Mouse (Mus musculus): Measurements from ENCODE around the gene Gm5475. TPM values are rescaled to one million over a fixed set of nuclear protein-coding genes. Genes with fewer than 3 reads are reported as not detected.
A peak's percentile ranks its signal among the peaks of the same experiment; 100 is the strongest.

The Gm5475 gene
- polyA plus RNA-seq, 1 experiment from 2014 or later: 0.11 TPM

DNA sequence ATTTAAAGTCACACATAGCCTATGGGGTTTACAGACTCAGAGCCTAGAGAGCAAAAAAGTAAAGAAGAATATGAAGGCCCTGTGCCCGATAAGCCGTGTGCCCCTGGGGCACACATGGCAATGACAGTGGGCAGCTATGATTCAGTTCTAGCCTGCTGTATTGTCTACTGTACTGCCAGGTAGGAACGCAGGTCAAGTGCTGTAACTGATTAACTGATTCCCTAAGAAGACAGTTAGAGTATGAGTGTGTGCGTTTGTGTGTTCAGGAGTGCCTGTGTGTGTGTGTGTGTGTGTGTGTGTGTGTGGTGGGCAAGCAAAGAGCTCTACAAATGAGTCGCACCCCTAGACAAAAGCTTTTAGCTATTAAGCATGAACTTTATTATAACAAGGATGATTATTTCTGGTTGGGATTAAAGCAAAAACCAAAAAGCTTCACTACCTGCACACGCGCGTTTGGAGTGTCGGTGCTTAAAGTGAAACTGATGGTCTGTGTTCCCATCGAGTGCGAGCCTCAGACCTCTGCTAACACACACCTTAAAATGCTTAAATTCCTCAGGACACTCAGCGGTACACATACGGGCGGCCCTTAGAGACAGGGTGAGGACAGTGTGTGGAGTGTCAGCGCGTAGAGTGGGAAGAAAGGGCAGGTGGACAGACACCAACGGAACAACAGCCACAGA is 34.3 kb upstream of the Gm5475 start:
- DNase-seq (ENCODE audit: low spot score) (no peak), ATAC-seq (ENCODE audit: low FRiP score, low TSS enrichment) (peak; percentile 38; the same call in 1 of the 2 replicates)
- Histone ChIP-seq H3K27me3 (ENCODE audit: control insufficient read depth, insufficient read depth, low read length) (no peaks in the 10 kb centered on the region), H3K4me3 (ENCODE audit: low read depth, low read length) (no peak overlapping the region), H3K27ac (replicated peaks) (no peak overlapping the region), H3K9ac (ENCODE audit: low read length) (no peak overlapping the region), H3K36me3 (ENCODE audit: control insufficient read depth, insufficient read depth, low read length) (no peaks in the 10 kb centered on the region), H3K4me1 (replicated peaks; ENCODE audit: control insufficient read depth, insufficient read depth) (no peaks in the 10 kb centered on the region), H3K9me3 (ENCODE audit: control insufficient read depth, low read length) (no peaks in the 10 kb centered on the region), H3K4me2 (replicated peaks; ENCODE audit: low read depth) (no peak overlapping the region)
- TF ChIP-seq EP300 (optimal IDR thresholded peaks at IDR 0.05): no peak
- TF ChIP-seq CTCF (IDR thresholded peaks at IDR 0.05; ENCODE audit: low read depth): no peak
- 77% methylated on average over 17 of the region's 17 CpGs for WGBS

DNA sequence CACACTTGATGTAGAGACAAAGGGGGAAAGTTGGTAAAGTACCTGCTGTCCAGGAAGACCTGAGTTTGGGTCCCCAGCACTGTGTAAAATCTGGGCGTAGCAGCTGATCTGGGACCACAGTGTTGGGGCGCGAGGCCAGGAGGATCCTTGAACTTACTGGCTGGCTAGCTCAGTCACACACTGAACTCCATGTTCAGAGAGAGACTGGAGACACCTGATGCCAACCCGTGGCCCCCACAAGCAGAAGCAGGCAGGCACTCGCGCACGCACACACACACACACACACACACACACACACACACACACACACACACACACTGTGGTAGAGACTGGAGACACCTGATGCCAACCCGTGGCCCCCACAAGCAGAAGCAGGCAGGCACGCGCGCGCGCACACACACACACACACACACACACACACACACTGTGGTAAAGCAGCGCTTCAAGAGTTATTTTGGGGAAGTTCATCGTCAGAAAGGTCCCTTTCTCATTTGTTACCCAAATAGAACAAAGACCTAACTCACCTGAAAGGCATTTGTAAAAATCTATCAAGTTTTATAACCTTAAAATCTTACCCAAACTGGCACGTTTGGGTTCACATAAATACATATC is 33.6 kb upstream of the Gm5475 start:
- Histone ChIP-seq H3K27ac (replicated peaks) (no peak overlapping the region), H3K4me1 (replicated peaks; ENCODE audit: control insufficient read depth, insufficient read depth) (no peaks in the 10 kb centered on the region), H3K4me2 (replicated peaks; ENCODE audit: low read depth) (no peak overlapping the region), H3K4me3 (ENCODE audit: low read depth, low read length) (no peak overlapping the region), H3K36me3 (ENCODE audit: control insufficient read depth, insufficient read depth, low read length) (no peaks in the 10 kb centered on the region), H3K9ac (ENCODE audit: low read length) (no peak overlapping the region), H3K9me3 (ENCODE audit: control insufficient read depth, low read length) (no peaks in the 10 kb centered on the region), H3K27me3 (ENCODE audit: control insufficient read depth, insufficient read depth, low read length) (no peaks in the 10 kb centered on the region)
- TF ChIP-seq EP300 (optimal IDR thresholded peaks at IDR 0.05) (no peak), CTCF (IDR thresholded peaks at IDR 0.05; ENCODE audit: low read depth) (no peak)
- ATAC-seq (ENCODE audit: low FRiP score, low TSS enrichment): no peak
- 82% methylated on average over 14 of the region's 16 CpGs for WGBS
- no peak for DNase-seq (ENCODE audit: low spot score)

DNA sequence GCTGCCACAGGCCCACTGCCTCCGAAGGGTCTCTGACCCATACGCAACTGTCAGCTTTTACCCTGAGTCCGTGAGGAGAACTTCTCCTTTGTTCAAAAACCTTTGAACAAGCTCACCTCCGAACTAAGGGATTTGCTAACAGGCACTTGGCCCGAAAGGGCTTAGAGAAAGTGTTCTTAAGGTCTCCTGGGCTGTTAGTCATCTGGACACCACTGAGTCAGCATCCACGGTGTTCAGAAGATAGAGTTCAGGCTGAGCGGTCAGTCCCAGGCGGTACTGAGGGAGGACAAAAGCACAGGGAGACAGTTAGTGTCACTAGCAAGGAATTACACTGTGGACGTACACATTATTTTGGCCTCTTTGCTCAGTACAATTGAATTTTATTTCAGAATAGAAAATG is 33.1 kb upstream of the Gm5475 start:
- Histone ChIP-seq H3K4me1 (replicated peaks; ENCODE audit: control insufficient read depth, insufficient read depth) (no peaks in the 10 kb centered on the region), H3K4me2 (replicated peaks; ENCODE audit: low read depth) (no peak overlapping the region), H3K9ac (ENCODE audit: low read length) (no peak overlapping the region), H3K4me3 (ENCODE audit: low read depth, low read length) (no peak overlapping the region), H3K9me3 (ENCODE audit: control insufficient read depth, low read length) (no peaks in the 10 kb centered on the region), H3K36me3 (ENCODE audit: control insufficient read depth, insufficient read depth, low read length) (peaks cover 1% of the 10 kb centered on the region; the same call in 1 of the 2 replicates), H3K27me3 (ENCODE audit: control insufficient read depth, insufficient read depth, low read length) (no peaks in the 10 kb centered on the region), H3K27ac (replicated peaks) (no peak overlapping the region)
- 59% methylated on average over 9 of the region's 9 CpGs for WGBS
- DNase-seq (ENCODE audit: low spot score): no peak
- ATAC-seq (ENCODE audit: low FRiP score, low TSS enrichment): no peak
- TF ChIP-seq EP300 (optimal IDR thresholded peaks at IDR 0.05) (no peak), CTCF (IDR thresholded peaks at IDR 0.05; ENCODE audit: low read depth) (no peak)

DNA sequence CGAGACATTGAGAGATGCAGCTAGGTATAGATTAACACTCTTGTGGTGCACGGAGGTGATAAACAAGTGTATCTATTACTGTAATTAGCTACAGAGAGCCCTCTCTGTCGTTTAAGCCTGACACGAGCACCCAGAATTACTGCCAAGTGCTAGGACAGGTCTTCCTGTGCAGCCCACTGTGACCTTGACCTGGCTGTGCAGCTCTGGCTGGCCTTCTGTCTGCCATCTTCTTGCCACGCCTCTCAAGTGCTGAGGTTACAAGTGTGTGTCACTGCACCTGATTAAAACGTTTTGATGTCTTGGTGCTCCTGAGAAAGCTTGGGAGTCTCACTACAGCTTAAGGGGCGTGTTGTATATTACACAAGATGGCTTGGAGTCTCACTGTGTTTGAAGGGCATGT is 30.9 kb upstream of the Gm5475 start:
- no peak for TF ChIP-seq EP300 (optimal IDR thresholded peaks at IDR 0.05)
- no peak for TF ChIP-seq CTCF (IDR thresholded peaks at IDR 0.05; ENCODE audit: low read depth)
- DNase-seq (ENCODE audit: low spot score): no peak
- H3K4me3 ChIP-seq (ENCODE audit: low read depth, low read length): no peak overlapping the region

DNA sequence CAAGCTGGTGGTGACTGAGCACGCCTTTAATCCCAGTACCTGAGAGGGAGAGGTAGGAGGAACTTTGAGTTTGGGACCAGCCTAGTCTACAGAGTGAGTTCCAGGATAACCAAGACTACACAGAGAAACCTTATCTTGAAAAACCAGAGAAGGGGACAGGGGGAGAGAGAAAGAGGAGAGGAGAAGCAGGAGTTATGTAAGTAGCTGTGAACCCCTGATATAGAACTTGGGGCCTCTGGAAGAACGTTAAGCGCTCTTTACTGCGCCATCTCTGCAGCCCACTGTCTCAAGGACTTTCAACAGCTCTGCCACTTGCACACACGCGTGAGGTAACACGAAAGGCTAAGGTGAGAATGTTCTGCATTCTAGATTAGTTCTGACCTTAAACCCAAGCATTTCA is 30.3 kb upstream of the Gm5475 start:
- ATAC-seq (ENCODE audit: low FRiP score, low TSS enrichment) (no peak), DNase-seq (ENCODE audit: low spot score) (no peak)
- Histone ChIP-seq H3K4me1 (replicated peaks; ENCODE audit: control insufficient read depth, insufficient read depth) (no peaks in the 10 kb centered on the region), H3K9me3 (ENCODE audit: control insufficient read depth, low read length) (no peaks in the 10 kb centered on the region), H3K27me3 (ENCODE audit: control insufficient read depth, insufficient read depth, low read length) (no peaks in the 10 kb centered on the region), H3K9ac (ENCODE audit: low read length) (no peak overlapping the region), H3K4me3 (ENCODE audit: low read depth, low read length) (no peak overlapping the region), H3K27ac (replicated peaks) (no peak overlapping the region), H3K36me3 (ENCODE audit: control insufficient read depth, insufficient read depth, low read length) (peaks cover 8% of the 10 kb centered on the region), H3K4me2 (replicated peaks; ENCODE audit: low read depth) (no peak overlapping the region)
- TF ChIP-seq EP300 (optimal IDR thresholded peaks at IDR 0.05) (no peak), CTCF (IDR thresholded peaks at IDR 0.05; ENCODE audit: low read depth) (no peak)
- WGBS: 90% methylated on average over 7 of the region's 7 CpGs

More for the DNA sequence above, 30.9 kb upstream of the Gm5475 start:
- Histone ChIP-seq H3K4me1 (replicated peaks; ENCODE audit: control insufficient read depth, insufficient read depth) (no peaks in the 10 kb centered on the region), H3K9ac (ENCODE audit: low read length) (no peak overlapping the region), H3K36me3 (ENCODE audit: control insufficient read depth, insufficient read depth, low read length) (peaks cover 6% of the 10 kb centered on the region), H3K27me3 (ENCODE audit: control insufficient read depth, insufficient read depth, low read length) (no peaks in the 10 kb centered on the region), H3K27ac (replicated peaks) (no peak overlapping the region), H3K9me3 (ENCODE audit: control insufficient read depth, low read length) (no peaks in the 10 kb centered on the region), H3K4me2 (replicated peaks; ENCODE audit: low read depth) (no peak overlapping the region)
- WGBS: 71% methylated on average over 7 of the region's 7 CpGs
- ATAC-seq (ENCODE audit: low FRiP score, low TSS enrichment): no peak

DNA sequence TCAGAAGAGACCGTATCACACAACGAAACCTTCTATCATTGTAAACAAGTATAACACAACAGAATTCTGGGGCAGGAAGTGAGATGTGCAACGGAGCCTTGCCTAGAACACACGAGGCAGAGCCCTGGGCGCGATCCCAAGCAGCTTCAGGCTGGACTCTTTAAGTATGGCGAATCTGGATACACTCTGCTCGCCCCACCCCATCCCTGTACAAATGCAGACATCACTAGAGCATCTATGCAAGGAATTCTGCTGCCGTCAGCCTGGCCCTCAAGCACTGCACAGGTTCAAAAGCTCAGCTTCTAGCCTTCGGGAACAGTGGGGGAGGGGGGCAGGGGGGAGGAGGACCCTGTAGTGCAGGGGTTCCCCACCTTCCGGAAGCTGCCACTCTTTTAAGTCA is 28.9 kb upstream of the Gm5475 start:
- H3K27ac ChIP-seq (replicated peaks): no peak overlapping the region
- 85% methylated on average over 11 of the region's 11 CpGs for WGBS
- DNase-seq (ENCODE audit: low spot score): no peak
- no peak overlapping the region for H3K4me3 ChIP-seq (ENCODE audit: low read depth, low read length)
- peaks cover 11% of the 10 kb centered on the region for H3K36me3 ChIP-seq (ENCODE audit: control insufficient read depth, insufficient read depth, low read length)
- no peaks in the 10 kb centered on the region for H3K27me3 ChIP-seq (ENCODE audit: control insufficient read depth, insufficient read depth, low read length)
- H3K4me2 ChIP-seq (replicated peaks; ENCODE audit: low read depth): no peak overlapping the region
- H3K9ac ChIP-seq (ENCODE audit: low read length): no peak overlapping the region
- no peaks in the 10 kb centered on the region for H3K9me3 ChIP-seq (ENCODE audit: control insufficient read depth, low read length)
- TF ChIP-seq CTCF (IDR thresholded peaks at IDR 0.05; ENCODE audit: low read depth): no peak
- H3K4me1 ChIP-seq (replicated peaks; ENCODE audit: control insufficient read depth, insufficient read depth): no peaks in the 10 kb centered on the region
- ATAC-seq (ENCODE audit: low FRiP score, low TSS enrichment): no peak
